Mouse (Mus musculus) embryonic facial prominence, embryonic 13.5 days (tissue): ENCODE measurements at regions not wholly inside any gene's neighbourhood (a gene's known extent, or its start where the extent isn't known, plus 50 kb on each side); places are given as distances from the start of the nearest gene placed in this dataset.

Experiments used
- ATAC-seq: fragments of 200-750 bp; cut with Nextera tagmentation; 2 replicates; pipeline ENCODE4 v1.8.0; 2017; ENCODE audit warnings: low read depth; ENCODE audit not compliant: insufficient number of reproducible peaks, insufficient read depth, low FRiP score, low TSS enrichment
- H3K27ac ChIP-seq: fragments of 300-500 bp; sonication (generic); 2 replicates; pipeline ENCODE4 v1.5.1; 2015; ENCODE audit warnings: moderate library complexity, mild to moderate bottlenecking, inconsistent platforms
- H3K27me3 ChIP-seq: fragments of 300-500 bp; sonication (generic); 2 replicates; pipeline ENCODE4 v1.6.1; 2015; ENCODE audit warnings: mild to moderate bottlenecking, inconsistent platforms
- H3K36me3 ChIP-seq: fragments of 300-500 bp; sonication (generic); 2 replicates; pipeline ENCODE4 v1.6.1; 2015; ENCODE audit warnings: mild to moderate bottlenecking, inconsistent platforms
- H3K4me1 ChIP-seq: fragments of 300-500 bp; sonication (generic); 2 replicates; pipeline ENCODE4 v1.6.1; 2015; ENCODE audit warnings: inconsistent platforms
- H3K4me2 ChIP-seq: fragments of 300-500 bp; sonication (generic); 2 replicates; pipeline ENCODE4 v1.6.1; 2015; ENCODE audit warnings: moderate library complexity, mild to moderate bottlenecking, inconsistent platforms
- H3K4me3 ChIP-seq: fragments of 300-500 bp; sonication (generic); 2 replicates; pipeline ENCODE4 v1.5.1; 2015; ENCODE audit warnings: mild to moderate bottlenecking, inconsistent platforms
- H3K9ac ChIP-seq: fragments of 300-500 bp; sonication (generic); 2 replicates; pipeline ENCODE4 v1.6.1; 2015; ENCODE audit warnings: mild to moderate bottlenecking, inconsistent platforms
- H3K9me3 ChIP-seq: fragments of 300-500 bp; sonication (generic); 2 replicates; pipeline ENCODE4 v1.6.1; 2016; ENCODE audit warnings: inconsistent platforms
- WGBS: fragments of 180-500 bp; shearing (Covaris S2); methylation state at CpG from one replicate; pipeline ENCODE4 v1.1.7; 2015; ENCODE audit warnings: mixed read lengths; 5-methylcytosine and 5-hydroxymethylcytosine counted together

- H3K4me1 ChIP-seq = peaks cover 17% of the 10 kb centered on the region
- no peak overlapping the region for H3K9ac ChIP-seq
- 52% methylated on average over 13 of the region's 13 CpGs for WGBS
- H3K27me3 ChIP-seq = no peaks in the 10 kb centered on the region
- no peaks in the 10 kb centered on the region for H3K36me3 ChIP-seq
- no peak overlapping the region for H3K27ac ChIP-seq
- H3K4me2 ChIP-seq = no peak overlapping the region
- no peak overlapping the region for H3K4me3 ChIP-seq
- no peak for ATAC-seq
- H3K9me3 ChIP-seq = no peaks in the 10 kb centered on the region
These were observed 144.8 kb downstream of the Cxcl12 start for GRCm38 (mm10) chr6:117312891-117313781.

- Histone ChIP-seq H3K27me3 (no peaks in the 10 kb centered on the region), H3K9me3 (no peaks in the 10 kb centered on the region), H3K4me1 (peaks cover 15% of the 10 kb centered on the region), H3K4me3 (no peak overlapping the region), H3K27ac (no peak overlapping the region), H3K4me2 (no peak overlapping the region), H3K9ac (no peak overlapping the region), H3K36me3 (no peaks in the 10 kb centered on the region)
- no peak for ATAC-seq
- 27% methylated on average over 6 of the region's 6 CpGs for WGBS
These were observed 145.7 kb downstream of the Cxcl12 start for GRCm38 (mm10) chr6:117313944-117314566.

- H3K9me3 ChIP-seq = no peaks in the 10 kb centered on the region
- H3K36me3 ChIP-seq = no peaks in the 10 kb centered on the region
These were observed 155.0 kb downstream of the Cxcl12 start for GRCm38 (mm10) chr6:117323301-117323700.

GRCm38 (mm10) chr6:117323850-117324249 is 155.5 kb downstream of the Cxcl12 start:
- Histone ChIP-seq H3K9ac (no peak overlapping the region), H3K4me2 (no peak overlapping the region), H3K36me3 (no peaks in the 10 kb centered on the region), H3K4me3 (no peak overlapping the region), H3K9me3 (no peaks in the 10 kb centered on the region), H3K4me1 (peaks cover 35% of the 10 kb centered on the region), H3K27me3 (no peaks in the 10 kb centered on the region), H3K27ac (no peak overlapping the region)
- WGBS = 50% methylated on average over 3 of the region's 3 CpGs
- ATAC-seq = no peak

More at GRCm38 (mm10) chr6:117323301-117323700, 155.0 kb downstream of the Cxcl12 start:
- H3K4me3 ChIP-seq = no peak overlapping the region
- no peak for ATAC-seq
- H3K4me1 ChIP-seq = peaks cover 35% of the 10 kb centered on the region
- H3K4me2 ChIP-seq = no peak overlapping the region
- H3K27ac ChIP-seq = no peak overlapping the region
- no peaks in the 10 kb centered on the region for H3K27me3 ChIP-seq
- H3K9ac ChIP-seq = no peak overlapping the region

DNA sequence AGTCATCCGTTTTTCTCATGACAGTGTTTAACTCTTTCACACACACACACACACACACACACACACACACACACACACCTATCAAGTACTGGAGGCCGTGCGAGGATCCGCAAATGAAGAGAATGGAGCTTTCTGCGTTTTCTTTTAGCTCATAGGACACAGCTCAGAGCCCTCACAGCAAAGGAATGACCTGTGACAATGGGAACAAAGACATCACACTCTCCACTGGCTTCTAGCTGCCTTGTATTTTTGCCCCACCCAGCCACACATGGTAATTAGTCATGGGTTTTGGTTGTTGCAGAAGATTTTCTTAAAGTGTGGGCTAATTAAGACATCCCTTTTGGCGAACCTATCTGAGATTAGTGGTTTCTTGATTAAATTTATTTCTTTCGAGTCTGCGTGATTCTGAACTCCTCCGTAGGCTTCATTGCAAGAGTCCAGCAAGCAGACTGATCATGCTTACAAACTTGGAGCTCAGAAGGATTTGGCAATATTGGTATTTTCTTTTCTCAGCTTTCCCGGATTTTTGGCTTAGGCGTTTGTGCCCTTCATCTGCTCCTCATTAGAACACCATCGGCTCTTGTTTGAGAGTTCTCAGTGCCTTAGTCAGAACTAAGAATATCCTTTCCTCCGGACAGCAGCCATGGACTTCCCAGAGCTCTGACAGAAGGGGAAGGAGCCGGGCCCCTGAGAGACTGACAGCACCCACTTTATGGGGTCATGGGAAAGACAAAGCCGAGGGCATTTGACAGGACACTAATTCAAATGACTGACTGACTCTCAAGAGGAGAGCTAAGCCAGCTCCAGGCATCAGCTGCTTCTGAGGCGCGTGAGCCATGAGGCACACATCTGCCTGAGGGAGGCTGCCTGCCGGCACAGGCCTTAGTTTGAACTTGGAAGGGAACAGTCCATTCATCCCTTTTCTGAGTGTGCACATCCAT is 158.8 kb downstream of the Cxcl12 start:
- no peaks in the 10 kb centered on the region for H3K9me3 ChIP-seq
- WGBS = 37% methylated on average over 18 of the region's 18 CpGs
- no peak for ATAC-seq
- peaks cover 39% of the 10 kb centered on the region for H3K4me1 ChIP-seq
- 0 out of 2 replicates have a peak overlapping the region, but pooled peaks have one; percentile 7 for H3K4me2 ChIP-seq
- peak overlapping the region; percentile 28; the same call in 1 of the 2 replicates for H3K27ac ChIP-seq
- no peak overlapping the region for H3K4me3 ChIP-seq
- H3K27me3 ChIP-seq = no peaks in the 10 kb centered on the region
- H3K9ac ChIP-seq = no peak overlapping the region
- no peaks in the 10 kb centered on the region for H3K36me3 ChIP-seq

- Histone ChIP-seq H3K27me3 (no peaks in the 10 kb centered on the region), H3K4me3 (no peak overlapping the region), H3K4me1 (peaks cover 50% of the 10 kb centered on the region), H3K9ac (no peak overlapping the region), H3K27ac (no peak overlapping the region), H3K9me3 (no peaks in the 10 kb centered on the region), H3K4me2 (no peak overlapping the region), H3K36me3 (no peaks in the 10 kb centered on the region)
- no peak for ATAC-seq
- WGBS = 77% methylated on average over 8 of the region's 8 CpGs
These were observed 161.0 kb downstream of the Cxcl12 start for GRCm38 (mm10) chr6:117329164-117329939.

- Histone ChIP-seq H3K27me3 (no peaks in the 10 kb centered on the region), H3K9me3 (no peaks in the 10 kb centered on the region), H3K27ac (no peak overlapping the region), H3K4me2 (no peak overlapping the region), H3K4me1 (peaks cover 44% of the 10 kb centered on the region), H3K9ac (no peak overlapping the region), H3K36me3 (no peaks in the 10 kb centered on the region), H3K4me3 (no peak overlapping the region)
- ATAC-seq = no peak
- 82% methylated on average over 6 of the region's 6 CpGs for WGBS
These were observed 161.9 kb downstream of the Cxcl12 start for GRCm38 (mm10) chr6:117330198-117330597.

DNA sequence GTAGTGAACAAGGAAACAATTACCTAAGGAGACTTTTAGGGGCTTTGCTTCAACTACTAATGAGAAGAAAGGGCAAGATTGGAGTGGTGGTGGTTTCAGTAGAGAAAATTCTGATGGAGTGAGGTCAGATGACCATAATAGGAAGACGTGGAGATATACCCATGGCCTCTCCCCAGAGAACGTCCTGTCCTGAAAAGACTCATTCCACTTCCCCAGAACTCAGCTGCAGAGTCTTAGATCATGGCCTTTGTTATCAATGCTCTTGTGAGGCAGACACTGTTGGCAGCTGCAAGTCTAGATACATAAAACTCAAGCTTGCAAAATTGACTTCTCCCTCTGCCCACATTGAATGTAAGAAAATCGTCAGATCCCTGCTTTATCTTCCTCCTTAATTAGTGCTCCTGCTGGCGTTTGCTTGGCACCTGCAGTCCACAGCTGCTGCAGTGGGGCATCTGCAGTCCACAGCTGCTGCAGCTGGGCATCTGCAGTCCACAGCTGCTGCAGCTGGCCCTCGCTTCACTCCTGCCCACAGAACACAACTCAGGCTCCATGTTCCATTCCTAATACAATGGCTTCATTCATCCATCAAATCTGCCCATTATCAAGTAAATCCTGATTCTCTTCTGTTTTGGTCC is 162.5 kb downstream of the Cxcl12 start:
- Histone ChIP-seq H3K4me3 (no peak overlapping the region), H3K27ac (no peak overlapping the region), H3K4me2 (no peak overlapping the region), H3K4me1 (peaks cover 43% of the 10 kb centered on the region), H3K27me3 (no peaks in the 10 kb centered on the region), H3K9me3 (no peaks in the 10 kb centered on the region), H3K36me3 (no peaks in the 10 kb centered on the region), H3K9ac (no peak overlapping the region)
- WGBS = 41% methylated on average over 5 of the region's 5 CpGs
- no peak for ATAC-seq

- WGBS = 4% methylated on average over 6 of the region's 6 CpGs
- H3K4me3 ChIP-seq = no peak overlapping the region
- ATAC-seq = peak; percentile 52; the same call in 1 of the 2 replicates
- H3K9me3 ChIP-seq = no peaks in the 10 kb centered on the region
- H3K27ac ChIP-seq = no peak overlapping the region
- H3K27me3 ChIP-seq = no peaks in the 10 kb centered on the region
- H3K9ac ChIP-seq = no peak overlapping the region
- H3K4me1 ChIP-seq = peaks cover 27% of the 10 kb centered on the region
- H3K4me2 ChIP-seq = peak overlapping the region; percentile 29
- no peaks in the 10 kb centered on the region for H3K36me3 ChIP-seq
These were observed 164.3 kb downstream of the Cxcl12 start for GRCm38 (mm10) chr6:117332641-117333040.

DNA sequence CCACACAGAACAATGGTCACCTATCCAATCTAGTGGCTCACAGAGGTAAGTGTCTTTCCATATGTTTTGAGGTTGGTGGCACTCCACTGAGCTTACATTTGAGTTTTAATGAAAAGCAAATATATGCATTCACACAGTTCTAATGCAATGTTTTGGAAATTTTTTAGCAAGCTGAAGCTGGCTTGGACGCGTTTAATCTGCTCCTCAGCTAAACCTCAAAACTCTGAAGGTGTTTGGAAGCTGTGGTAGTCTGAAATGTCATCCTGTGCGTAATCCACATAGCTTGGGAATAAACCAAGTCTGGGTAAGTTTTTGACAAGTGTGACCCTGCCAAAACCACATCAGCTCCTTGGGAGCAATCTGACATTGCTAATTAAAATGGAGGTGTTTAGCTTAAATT is 173.8 kb downstream of the Cxcl12 start:
- Histone ChIP-seq H3K4me2 (no peak overlapping the region), H3K4me1 (no peaks in the 10 kb centered on the region), H3K9me3 (no peaks in the 10 kb centered on the region), H3K4me3 (no peak overlapping the region), H3K9ac (no peak overlapping the region), H3K36me3 (no peaks in the 10 kb centered on the region), H3K27me3 (no peaks in the 10 kb centered on the region), H3K27ac (no peak overlapping the region)
- no peak for ATAC-seq
- WGBS = 89% methylated on average over 3 of the region's 3 CpGs
